Mouse (Mus musculus) c-Kit-positive CD71-positive TER-119-positive erythroid progenitor cells, embryonic 14.5 days (primary cell): ENCODE measurements around the gene Jpt2.

Source experiments
- DNase-seq: peaks from one replicate; pipeline ENCODE4 v3.0.0-alpha.2; 2013; ENCODE audit warnings: low spot score

The Jpt2 gene

DNA sequence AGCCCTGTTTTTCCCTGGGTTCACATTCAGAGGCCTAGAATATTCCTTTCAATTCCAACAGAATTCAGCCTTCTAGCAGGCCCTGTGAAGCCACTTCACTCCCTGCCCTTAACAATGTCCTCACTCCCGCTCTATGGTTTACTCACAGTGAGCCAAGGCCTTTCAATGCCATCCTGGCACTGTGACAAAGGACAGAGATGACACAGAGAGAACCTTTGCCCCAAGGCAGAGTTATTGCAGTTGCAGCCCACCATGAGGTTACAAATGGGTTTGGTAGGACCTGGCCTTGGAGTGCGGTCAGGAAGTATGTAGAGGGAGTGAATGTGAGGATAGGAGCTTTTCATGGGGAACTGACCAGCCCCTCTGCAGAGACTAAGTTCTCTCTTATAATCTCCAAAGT lies 52.9 kb downstream of the Jpt2 start:
- DNase-seq: no peak

DNA sequence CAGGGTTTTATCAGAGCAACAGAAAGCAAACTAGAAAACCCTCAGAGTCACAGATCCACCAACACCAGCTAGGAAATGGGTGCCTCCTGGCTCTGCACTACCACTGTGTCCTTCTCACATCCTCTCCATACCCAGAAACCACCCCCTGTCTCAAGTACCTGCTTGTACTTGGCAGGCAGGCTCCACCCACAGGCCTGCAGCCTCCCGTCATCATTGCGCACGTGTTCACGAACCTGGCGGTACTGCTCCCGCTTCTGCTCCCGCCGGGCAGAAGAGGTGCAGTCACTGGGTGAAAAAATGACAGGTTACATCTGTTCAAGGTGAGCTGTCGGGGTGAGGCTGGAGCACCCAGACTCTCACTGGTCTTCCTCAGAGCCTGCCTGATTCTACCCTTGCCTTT lies 56.7 kb downstream of the Jpt2 start:
- DNase-seq: no peak

DNA sequence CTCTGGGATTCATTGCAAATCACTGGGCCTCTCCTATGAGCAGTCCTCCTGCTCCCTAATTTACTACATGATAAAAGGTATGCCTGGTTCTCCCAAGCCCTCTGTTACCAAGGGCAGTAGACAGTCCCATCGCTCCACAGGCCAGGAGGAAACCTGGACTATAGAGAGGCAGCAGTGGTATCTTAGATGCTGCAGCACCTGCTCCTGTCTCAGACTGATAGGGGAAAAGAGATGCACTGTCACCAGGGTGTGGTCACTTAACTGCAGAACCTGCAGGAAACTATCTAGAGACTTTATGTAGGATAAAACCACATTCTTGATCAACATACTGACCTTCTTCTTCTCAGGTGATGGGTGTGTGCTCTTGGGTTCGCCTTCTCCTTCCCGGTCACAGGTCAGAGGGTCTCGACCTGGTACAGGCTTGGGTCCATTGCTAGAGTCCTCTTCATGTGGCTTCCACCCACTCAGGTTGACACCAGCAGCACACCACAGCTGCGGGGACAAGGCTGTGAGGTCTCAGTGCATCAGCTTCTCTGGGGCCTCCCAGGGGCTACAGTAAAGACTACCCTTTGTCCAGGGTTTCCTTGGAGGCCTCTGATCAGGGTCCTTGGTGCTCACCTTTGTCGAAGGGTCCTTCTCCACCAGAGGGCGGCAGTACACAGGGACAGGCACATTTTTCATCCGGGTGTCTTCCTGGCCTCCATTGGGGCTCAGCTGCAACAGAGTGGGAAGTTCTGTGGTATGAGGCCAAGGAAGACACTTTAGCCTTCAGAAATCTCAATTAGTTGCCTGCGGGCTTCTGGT lies 57.6 kb downstream of the Jpt2 start:
- peak; percentile 90 for DNase-seq

DNA sequence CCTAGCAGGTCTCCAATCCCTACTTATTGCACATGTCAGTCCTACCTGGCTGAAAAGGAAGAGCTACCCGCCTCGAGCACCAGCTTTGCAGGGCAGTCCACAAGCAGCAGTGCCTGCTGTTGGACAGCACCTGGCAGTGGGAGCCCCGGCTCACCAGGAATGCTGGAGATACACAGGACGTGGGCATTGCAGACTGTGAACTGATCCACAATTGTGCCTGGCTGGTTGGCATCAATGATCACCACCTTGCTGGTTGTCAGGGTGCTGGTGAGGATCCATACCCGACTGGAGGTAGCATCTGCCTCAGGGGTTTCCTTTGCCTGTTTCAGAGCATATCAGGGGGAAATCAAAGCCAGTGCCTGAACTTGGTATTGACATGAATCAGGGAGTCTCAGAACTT lies 58.4 kb downstream of the Jpt2 start:
- DNase-seq: no peak

DNA sequence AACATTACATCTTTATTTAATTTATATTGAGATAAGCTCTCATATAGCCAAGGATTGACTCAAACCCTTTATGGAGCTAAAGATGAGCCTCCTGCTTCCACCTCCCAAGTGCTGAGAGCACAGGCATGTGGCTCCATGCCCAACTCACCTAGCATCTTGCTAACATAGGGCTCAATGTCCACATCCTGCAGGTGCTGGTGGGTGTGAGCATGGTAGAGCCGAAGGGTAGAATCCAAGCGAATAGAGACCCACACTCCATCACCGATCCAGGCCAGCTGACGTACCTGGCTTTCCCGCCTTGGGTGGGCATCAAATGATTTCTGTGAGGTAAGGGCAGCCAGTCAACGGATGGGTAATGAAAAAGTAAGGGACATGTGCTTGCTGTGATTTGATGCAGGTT lies 60.5 kb downstream of the Jpt2 start:
- no peak for DNase-seq

DNA sequence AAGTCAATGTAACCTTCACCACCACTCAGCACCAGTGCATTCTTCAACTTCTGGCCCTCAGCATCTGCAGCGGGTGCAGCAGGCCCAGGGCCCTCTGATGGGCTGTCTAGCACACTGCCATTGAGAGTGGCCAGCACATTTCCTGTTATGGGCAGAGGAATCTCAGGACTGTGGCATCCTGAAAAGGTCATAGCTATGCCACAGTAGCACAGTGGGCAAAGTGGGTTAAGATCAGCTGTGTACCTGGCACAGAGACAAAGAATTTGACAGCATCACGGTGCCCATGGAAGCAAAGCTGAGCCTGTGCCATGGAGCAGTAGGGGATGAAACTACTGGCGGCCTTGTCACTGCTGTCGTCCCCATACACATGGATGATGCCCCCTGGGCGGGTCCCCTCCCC lies 61.3 kb downstream of the Jpt2 start:
- no peak for DNase-seq

DNA sequence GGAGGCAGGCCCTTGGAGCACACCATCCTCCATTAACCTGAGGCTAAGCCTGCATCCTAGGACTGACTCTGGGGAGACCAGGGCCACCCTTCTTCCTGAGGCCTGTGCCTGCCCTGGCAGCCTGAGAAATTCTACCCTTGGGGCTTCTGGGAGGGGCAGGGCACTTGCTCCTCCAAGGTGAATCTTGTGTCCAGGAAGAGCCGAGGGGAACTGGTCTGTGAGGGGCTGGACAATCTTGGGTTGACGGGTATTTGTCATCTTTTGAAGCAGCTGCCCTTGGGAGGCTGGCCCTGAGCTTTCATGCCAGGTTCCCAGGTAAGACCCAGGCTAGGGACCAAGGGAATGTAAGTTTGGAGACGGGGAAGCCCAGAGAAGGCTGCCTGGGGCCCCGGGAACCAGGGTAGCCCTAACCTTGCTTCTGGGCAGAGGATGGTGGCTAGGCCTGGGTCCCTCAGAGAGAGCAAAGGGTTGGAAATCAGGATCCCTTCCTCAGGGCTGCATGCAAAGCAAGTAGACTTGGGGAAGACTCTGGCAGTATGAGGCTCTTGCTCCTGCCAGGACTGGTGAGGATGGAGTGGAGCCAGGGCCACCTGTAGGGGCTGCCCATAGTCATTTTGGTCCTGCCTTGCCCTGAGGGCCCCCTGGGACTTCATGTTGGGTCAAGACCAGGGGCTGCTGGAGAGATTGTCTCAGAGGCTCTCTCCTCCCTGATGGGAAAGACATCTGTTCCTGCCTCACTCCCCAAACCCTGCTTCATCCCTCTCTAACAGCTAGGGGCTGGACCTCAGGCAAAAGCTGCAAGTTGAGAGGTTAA lies 62.2 kb downstream of the Jpt2 start:
- no peak for DNase-seq

DNA sequence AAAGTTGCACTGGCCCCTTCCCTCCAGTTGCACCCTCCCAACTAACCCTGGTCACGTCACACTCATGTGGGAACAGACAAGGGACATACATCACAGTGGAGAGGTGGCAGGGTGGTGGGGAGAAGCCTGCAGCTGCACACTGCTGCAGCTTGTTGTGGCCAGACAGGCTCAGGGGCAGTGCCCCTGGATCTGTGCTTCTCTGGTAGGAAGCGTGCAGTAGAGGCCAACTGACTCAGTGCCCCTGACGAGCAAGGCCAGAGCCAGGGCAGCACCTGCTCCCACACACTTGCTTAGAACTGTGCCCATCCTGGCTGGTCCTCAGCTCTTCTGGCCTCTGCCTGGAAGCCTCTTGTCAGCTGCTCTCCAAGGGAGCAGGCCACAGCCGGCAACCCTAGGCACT lies 62.9 kb downstream of the Jpt2 start:
- DNase-seq: no peak

DNA sequence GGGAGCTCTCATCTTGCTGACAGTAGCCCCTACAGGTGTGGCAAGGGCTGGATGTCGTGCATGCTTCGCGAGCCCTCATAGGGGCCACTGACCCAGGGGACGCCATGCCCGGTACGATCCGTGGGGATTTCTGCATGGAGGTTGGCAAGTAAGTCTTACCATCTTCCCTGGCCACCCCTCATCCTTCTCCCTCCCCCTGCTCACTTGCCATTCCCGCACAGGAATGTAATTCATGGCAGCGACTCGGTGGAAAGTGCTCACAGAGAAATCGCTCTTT lies 63.6 kb downstream of the Jpt2 start:
- DNase-seq: no peak

DNA sequence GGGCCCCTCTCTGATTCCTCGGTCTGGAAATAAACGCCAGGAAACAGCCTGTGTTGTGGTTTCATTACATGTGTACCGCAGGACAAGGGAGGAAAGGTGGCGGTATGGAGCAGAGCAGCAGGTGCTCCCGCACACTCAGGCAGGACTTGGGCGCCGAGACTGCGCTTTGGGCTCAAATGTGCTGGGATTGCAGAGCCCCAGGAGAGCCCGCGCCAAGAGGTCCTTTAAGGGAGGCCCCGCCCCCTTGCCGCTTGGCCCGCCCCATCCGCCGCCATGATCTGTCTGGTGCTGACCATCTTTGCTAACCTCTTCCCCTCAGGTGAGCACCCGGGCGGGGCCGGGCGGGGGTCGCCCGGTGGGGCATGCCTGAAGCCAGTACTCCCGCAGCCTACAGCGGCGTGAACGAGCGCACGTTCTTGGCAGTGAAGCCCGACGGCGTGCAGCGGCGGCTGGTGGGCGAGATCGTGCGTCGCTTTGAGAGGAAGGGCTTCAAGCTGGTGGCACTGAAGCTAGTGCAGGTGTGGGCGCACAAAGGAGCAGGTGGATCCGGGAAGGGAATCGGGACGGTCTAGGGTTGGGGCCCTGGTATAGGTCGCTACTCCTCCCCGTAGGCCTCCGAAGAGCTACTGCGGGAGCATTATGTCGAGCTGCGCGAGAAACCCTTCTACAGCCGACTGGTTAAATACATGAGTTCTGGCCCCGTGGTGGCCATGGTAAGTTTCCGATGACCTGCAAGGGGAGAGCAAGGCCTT lies 64.1 kb downstream of the Jpt2 start, which contains the start of gene Nme3:
Gene Nme3 (plus strand): TSS at position 260 of the 752 bp plus-strand sequence.
- DNase-seq: peak; percentile 79

DNA sequence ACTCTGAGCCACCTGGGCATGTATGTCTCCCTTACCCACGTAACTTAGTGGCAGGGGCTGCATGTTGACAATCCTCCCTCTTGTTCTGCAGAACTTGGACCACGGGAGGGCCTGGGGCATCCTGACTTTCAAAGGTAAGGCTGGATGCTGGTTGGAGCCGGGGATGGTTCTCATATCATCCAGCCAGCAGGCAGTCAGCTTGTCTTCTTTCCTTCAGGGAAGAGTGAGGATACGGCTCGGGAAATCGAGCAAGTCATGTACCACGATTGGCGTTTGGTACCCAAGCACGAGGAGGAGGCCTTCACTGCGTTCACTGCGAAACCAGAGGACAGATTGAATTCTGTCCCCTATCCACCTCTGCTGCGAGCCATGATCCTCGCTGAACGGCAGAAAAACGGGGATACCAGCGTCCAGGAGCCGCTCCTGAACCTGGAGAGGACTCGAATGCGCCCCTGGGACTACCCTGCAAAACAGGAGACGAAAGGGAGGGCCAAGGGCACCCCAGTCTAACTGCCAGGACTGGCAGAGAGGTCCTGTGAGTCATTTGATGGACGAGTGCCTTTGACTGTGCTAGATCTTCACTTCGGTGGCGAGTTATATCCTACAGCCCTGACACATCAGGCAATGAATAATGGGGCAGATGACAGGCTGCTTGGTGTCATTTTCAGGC lies 64.8 kb downstream of the Jpt2 start:
- DNase-seq: peak; percentile 33

DNA sequence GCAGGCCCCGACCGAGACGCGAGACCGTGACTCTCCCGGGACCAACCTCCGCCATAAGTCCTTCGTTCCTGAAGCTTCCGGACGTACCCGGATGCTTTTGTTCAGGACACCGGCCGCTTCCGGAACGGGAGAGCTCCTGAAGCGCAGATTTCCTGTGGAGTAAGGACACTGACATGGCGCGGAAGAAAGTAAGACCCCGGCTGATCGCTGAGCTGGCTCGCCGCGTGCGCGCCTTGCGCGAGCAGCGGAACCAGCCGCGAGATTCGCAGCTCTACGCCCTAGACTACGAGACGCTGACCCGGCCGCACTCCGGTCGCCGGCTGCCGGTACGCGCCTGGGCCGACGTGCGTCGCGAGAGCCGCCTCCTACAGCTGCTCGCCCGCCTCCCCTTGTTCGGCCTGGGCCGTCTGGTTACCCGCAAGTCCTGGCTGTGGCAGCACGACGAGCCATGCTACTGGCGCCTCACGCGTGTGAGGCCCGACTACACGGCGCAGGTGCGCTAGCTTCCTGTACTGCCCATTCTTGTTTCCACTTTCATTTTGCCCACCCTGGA lies 65.4 kb downstream of the Jpt2 start, which contains the start of the genes Eme2 and Mrps34:
Gene Eme2 (minus strand): TSS at position 93 of the 553 bp plus-strand sequence.
Gene Mrps34 (plus strand): TSS at position 122 of the 553 bp plus-strand sequence.
- peak; percentile 78 for DNase-seq

DNA sequence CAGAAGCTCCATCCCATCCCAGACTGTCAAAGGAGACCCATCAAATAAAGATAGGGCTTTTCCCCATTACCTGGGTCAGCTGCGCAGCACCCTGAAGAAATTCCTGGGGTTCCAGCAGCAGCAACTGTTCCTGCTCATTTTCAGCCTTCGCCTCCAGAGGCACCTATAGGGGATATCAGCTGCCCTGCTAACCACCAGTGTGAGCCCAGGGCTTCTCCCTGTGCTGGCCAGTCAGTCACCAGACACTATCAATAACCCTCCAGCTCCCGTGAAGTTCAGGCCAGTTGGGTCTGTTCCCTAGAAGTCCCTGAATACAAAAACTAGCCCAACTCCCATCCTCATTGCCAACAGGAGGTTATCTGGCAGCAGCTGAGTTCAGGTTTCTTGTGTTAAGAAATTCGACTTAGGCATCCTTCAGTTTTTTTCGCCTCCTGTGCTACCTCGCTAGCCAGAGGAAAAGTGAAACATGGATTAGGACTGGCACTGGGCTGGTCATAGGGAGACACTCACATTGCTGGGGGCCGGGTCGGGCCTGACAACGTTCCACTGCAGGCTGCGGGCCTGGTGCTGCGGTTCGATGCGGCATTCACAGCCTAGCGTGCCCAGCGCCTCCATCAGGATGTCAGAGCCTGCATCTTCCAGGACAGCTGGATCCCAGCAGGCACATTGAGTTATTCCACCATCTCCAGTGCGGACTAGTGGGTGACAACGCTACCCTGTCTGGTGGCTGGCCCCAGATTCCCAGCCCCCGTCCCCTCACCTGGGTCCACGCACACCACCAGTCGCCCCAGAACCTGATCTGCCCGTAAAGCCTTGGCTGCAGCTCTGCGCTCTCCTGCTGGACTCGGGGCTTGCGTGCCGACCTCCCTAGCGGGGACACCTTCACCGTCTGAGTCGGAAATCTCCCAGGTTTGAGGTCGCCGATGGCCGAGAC lies 66.2 kb downstream of the Jpt2 start:
- peak; percentile 43 for DNase-seq

DNA sequence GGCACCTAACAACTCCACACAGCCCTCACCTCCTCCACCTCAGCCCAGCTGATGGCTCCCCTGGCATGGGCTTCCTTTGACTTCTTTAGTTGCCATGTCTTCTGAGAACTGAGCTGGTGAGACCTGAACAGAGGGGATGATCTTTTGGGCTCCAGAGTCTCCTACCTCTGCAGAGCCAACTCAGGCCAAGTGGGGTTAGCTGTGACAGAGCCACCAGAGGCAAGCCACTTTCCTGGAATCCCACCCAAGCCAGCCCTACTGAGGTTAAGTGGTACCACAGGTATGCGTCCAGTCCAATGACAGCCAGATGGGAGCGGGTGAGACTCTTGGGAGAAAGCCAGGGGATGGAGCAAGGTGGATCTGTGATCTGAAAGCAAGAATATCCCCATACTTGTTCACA lies 67.2 kb downstream of the Jpt2 start:
- DNase-seq: no peak

DNA sequence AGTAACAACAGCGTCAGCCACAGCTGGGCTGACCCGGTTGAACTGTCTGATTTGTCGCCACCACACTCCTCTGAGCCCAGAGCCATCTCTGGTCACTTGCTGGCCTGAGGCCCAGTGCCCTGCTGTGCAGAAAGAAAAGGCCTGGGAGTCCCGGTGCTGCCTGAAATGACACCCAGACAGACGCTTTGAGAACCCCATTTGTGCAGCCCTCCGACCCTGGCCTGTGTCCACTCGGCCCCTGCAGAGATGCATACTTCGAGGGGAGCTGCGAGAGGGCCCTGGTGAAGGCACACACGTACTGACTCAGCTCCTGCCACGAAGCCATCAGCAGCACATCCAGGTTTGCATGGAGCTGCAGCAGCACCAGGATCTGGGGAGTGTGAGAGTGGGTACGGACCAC lies 67.7 kb downstream of the Jpt2 start:
- DNase-seq: no peak

DNA sequence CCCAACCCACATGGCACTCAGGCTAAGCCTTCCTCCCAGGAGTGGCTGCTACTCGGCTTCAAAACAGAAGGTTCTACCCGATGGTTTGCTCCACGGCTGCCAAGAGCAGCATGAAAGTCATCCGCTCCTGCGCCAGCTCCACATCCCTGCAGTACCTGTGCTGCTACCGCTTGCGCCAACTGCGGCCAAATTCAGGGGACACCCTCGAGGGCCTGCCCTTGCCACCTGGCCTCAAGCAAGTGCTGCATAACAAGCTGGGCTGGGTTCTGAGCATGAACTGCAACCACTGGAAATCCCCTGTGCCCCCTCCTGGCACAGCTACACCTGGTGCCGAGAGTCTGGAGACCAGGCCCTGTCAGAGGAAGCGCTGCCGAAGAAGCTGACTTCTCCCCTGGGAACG lies 69.2 kb downstream of the Jpt2 start:
- no peak for DNase-seq

DNA sequence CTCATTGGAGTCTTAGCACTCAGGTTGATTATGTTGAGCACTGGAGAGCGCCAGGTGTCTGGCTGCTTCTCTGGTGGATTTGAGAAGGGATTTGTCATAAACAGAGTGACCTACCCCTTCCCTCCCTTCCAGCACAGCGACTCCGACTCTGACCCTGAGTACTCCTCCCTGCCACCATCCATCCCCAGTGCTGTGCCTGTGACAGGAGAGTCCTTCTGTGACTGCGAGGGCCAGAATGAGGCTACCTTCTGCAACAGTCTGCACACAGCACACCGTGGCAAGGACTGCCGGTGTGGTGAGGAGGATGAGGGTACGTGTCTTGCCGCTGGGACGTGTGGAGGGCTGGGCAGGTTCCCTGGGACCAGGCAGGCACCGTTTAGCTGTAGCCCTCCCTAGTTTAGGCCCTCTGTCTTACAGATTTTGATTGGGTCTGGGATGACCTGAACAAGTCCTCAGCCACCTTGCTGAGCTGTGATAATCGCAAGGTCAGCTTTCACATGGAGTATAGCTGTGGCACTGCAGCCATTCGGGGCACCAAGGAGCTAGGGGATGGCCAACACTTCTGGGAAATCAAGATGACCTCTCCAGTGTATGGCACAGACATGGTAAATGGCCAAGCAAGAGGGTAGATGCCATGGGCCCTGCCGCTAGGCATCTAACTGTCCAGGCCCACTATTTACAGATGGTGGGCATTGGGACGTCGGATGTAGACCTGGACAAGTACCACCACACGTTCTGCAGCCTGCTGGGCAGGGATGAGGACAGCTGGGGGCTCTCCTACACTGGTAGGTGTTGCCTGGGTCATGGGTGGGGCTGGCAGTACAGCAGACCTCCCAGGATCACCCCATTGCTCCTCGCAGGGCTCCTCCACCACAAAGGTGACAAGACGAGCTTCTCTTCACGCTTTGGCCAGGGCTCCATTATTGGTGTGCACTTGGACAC lies 70.1 kb downstream of the Jpt2 start:
- no peak for DNase-seq

DNA sequence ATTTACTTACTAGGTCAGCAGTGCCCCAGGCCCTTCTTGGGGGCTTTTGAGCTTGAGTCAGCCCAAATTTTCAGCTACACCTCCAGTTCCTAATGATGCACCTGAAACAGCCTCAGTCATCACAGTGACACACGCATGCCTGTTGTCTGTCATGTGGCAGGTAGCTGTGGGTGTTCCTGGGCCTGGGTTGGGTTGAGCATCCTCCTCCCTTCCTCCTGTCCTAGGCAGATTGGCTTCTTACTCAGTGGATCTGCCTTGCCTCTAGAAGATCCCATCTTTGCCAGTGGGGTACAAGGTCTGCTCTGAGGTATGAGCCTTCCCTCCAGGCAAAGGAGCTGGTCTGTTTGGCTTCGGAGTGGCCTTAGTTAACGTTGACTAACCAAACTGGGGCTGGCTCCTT lies 71.6 kb downstream of the Jpt2 start:
- DNase-seq: no peak
